Mouse (Mus musculus): ENCODE data around the gene Gm17428.
"Not testable (repeated sequence)": the region's sequence is repeated elsewhere in the genome, so short reads cannot be mapped to it uniquely, and the experiment has no call there.

Gene Gm17428

DNA sequence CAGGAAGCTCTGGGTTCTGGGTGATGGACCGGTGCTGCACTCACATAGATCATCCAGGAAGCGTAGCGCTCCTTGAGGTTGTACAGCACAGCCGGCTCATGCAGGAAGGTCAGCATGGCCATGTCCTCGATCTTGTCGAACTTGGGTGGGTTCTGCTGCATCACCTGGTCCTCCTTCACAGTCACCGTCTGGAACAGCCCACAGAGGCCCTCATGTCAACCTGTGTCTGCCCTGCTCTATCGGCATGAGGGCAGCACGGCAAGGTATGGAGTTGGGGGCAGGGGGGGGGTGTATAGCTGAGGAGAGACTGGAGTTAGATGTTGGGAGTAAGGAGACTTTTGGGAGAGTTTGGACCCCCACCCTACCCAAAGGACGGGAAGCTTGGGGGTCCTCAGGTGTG lies 15.5 kb downstream of the Gm17428 start:
- no peak for DNase-seq

DNA sequence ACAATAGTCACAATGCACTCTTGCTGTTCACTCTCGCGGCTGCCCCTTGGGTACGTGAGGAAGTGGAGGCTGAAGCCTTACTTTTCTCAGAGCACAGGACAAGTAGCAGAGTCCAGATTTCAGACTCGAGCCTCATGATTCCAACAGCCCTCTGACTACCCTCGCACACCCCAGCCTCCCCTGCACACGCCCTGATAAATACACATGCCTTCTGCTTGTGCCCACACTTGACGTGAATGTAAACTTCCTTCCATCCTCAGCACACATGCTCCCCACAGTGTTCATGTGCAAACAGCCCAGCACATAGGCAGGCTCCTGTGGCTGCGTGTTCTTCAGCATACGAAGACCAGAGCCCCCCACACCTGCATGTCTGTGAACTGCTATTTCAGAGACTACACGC lies 16.9 kb downstream of the Gm17428 start:
- peak; percentile 34 for DNase-seq

DNA sequence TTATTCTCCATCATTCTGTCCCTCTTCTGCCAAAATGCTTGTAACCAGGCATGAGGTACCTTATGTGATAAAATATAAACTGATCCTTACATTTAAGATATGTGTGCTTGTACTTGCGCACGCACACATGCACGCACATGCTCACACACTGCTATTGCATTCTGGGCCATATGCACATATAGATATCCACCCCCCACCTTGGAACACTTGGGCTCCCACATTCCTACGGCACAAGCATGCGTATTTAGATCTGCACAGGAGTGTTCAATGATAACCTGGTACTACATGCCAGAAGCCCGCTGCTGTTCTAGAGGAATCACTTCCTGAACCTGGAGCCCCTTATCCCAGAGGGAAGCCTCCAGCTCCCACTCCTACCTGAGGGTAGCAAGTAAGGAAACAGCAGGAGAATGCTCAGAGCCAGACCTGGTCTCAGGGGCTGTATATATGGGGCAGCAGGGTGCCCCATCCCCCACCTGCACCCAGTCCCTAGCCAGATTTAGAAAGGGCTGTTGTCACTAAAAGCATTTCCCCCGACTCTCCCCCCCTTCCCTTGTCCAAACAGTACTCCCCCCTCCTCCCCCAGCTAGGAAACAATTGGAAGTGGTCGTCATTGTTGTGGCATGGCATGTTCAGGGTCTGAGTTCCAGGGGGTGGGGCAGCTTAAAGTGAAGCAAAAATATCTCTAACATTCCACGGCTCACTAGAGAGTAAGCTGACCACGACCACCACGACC lies 17.6 kb downstream of the Gm17428 start, which contains the start of gene Myh7:
Myh7 (minus strand) TSS at position 491 of the 733 bp plus-strand sequence.
- no peak for DNase-seq

DNA sequence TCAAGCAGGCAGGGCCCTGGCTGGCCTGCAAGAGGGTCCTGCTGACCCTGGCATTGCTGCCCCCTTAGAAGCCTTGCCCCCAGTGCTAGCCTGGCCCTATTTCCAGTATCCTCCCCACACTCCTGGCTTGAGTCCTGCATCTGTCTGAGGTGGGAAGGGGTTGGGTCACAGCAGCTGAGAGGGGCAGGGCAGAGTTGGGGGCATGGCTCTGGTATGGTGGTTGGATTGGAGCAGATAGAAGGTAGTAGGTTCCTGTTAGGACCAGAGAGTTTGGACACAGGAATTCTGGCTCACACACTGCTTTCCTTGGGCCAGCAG lies 18.1 kb downstream of the Gm17428 start:
- no peak for DNase-seq

DNA sequence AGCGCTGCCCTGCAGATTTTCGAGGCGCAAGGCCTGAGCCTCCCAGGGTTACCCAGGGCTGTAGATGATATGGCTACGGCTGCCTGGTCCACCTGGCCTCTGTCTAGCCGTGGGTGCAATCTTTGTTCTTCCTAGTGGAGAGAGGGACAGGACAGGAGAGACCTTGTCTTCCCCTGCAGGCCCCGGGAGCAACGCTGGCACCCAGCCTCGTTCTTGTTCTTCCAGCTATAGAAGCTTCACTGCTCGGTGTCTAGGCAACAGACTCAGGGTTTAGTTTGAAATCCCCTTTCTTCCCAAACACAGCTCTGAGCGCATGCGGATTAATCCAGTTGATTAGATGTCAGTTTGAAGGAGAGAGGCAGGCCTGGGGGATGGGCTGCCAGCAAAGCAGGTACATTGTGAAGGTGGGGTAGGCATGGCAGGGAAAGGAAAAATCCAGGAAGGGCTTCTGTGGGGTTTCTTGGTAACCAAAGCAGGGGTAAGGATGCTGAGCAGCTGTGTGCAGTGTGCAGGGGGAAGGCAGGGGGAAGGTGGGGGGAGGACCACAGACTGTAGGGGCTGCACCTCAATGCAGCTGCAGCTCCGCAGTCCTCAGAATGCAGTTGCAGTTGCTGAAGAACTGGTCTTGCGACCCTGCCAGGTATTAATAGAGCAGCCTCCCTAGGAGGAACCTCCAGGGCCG lies 18.9 kb downstream of the Gm17428 start:
- DNase-seq, result no peak

DNA sequence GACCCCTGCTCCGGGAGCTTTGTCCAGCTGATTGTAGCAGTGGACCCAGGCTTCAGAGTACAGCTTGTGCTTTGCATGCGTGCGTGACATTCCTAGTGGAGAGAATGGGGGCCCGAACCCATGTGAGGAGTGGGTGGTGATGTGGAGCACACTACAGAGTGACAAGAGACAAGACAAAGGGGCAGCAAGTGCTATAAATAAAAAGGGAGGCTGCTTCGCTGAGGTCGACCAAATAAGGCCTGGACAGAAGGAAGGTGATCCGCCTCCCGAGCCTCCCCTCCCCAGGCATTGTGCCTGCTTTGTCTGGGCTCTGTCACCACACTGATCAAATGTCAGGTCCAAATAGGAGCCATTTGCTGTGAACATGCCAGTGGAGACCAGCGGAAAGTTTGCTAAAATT lies 20.1 kb downstream of the Gm17428 start:
- DNase-seq, result no peak

DNA sequence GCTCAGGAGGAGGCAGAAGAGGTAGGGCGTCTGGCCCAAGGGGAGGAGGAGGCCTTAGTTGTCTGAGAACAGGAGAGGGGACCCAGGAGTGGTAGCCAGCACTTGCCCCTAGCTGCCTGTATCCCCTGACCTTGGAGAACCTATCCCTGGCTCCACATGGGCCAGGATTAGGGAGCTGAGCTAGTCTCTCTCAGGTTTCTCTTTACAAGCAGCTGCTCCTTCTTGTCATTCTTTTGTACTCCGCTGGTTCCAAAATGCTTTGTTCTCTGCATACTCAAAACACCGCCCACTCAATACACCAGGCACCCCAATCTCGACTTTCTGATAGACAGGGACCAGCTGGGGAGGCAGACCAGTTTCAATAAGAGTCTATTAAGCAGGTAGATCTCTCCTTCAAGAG lies 20.6 kb downstream of the Gm17428 start:
- no peak for DNase-seq

DNA sequence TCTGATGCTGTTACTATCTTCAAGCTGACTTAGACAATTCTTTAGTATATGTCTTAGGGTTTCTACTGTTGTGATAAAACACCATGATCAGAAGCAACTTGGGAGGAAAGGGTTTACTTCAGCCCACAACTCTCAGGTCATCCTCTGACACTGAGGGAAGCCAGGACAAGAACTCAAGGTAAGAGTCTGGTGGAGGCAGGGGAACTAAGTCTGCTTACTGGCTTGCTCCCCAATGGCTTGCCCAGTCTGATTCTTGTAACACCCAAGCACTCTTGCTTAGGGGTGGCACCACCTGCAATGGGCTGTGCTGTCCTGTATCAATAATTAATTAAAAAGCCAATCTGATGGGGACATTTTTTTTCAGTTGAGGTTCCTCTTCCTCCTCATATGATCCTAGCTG lies 21.9 kb downstream of the Gm17428 start:
- DNase-seq, result no peak

DNA sequence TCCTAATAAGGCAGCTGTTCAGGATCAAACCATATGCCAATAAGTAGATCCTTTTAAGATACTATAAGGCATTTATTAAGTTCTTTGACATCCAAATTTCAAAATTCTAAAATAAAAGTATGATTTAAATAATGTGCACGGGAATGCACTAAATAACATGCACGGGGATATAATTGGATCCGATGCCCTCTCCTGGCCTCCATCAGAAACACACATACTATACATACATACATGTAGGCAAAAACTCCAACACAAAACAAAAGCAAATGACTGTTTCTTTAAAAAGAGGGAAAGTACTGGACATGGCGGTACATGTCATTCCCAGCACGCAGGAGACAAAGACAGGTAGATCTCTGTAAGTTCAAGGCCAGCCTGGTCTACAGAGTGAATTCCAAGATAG lies 23.1 kb downstream of the Gm17428 start:
- not testable (repeated sequence) for DNase-seq

DNA sequence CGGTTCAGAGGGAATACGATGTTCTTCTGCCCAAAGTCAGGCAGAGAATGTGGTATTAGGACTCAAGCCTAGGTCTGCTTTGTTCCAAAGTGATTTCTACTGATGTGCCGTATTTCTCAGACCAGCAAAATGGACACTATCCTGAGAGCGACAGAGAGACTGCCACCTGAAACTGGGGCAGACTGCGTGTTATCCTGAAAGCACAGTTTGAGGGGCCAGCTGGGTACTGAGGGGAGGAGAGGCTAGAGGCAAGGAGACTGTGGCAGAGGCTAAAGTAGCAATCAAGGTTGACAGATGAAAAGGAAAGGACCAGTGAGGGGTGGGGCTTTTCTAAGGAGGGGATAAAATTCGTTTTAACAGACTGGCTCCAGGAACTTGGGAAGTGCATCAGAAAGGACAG lies 24.1 kb downstream of the Gm17428 start:
- DNase-seq, result no peak

DNA sequence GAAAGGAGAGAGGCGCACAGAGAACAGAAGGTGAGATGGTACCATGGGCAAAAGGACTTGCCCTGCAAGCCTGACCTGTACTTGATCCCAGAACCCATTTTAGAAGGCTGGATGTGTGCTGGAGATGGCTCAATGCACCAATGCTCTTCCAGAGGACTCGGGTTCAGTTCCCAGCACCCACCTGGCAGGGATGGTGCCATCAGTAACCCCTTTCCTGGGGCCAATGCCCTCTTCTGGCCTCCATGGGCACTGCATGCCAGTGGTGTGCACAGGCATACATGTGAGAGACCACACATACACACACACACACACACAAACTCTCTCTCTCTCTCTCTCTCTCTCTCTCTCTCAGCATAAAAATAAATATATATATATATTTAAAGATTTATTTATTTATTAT lies 24.7 kb downstream of the Gm17428 start:
- DNase-seq, result no peak

DNA sequence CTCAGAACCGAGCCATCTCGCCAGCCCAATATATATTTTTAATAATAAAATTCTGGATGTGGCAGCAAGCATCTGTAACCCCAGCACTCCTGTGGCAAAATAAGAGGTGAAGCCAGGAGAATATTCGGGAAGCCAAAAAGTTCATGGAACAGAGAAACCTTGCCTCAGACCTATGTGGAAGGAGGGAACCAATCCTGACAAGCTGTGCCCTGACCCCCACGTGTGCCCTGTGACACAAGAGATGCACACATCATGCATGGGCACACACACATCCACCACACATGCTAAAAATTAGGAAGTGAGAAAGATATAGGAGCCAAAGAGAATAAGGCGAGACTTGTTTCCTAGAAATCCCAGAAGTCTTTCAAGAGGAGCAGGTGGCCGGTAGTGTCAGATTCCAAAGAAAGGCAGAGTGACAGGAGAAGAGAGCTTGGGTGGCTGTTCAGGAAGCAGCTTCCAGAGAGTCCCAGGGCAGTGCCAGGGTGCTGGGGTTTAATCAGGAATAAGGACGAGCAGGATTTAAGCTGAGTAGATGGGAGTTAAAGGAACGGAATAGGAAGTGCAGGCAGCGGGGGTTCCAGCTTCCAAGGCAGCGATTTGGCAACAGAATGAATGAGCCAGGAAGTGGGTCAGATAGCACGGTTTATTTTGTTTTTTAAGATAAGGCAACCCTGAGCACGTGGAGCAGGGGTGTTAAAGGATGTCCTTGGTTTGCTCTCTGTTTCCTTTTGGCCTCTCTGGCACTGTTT lies 25.4 kb downstream of the Gm17428 start:
- DNase-seq, result peak; percentile 27

DNA sequence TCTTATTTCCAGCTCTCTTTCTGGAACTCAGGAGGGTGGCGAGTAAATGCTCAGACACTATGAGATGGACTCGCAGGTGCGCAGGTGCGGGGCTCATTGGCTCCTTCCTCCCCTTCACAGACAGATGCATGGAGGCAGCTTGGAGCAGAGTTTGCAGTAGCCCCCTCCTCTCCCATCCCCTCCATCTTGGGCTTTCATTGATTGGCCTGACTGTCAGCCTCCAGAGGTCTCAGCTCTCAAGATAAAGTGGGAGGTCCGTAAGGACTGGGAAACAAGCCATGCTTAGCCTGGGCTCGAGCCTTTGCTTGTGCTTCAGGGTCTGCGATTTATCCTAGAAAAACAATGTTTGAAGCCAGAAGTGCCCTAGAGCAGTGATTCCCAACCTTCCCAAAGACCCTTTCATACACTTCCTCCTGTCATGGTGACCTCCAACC lies 26.0 kb downstream of the Gm17428 start:
- DNase-seq, result no peak

DNA sequence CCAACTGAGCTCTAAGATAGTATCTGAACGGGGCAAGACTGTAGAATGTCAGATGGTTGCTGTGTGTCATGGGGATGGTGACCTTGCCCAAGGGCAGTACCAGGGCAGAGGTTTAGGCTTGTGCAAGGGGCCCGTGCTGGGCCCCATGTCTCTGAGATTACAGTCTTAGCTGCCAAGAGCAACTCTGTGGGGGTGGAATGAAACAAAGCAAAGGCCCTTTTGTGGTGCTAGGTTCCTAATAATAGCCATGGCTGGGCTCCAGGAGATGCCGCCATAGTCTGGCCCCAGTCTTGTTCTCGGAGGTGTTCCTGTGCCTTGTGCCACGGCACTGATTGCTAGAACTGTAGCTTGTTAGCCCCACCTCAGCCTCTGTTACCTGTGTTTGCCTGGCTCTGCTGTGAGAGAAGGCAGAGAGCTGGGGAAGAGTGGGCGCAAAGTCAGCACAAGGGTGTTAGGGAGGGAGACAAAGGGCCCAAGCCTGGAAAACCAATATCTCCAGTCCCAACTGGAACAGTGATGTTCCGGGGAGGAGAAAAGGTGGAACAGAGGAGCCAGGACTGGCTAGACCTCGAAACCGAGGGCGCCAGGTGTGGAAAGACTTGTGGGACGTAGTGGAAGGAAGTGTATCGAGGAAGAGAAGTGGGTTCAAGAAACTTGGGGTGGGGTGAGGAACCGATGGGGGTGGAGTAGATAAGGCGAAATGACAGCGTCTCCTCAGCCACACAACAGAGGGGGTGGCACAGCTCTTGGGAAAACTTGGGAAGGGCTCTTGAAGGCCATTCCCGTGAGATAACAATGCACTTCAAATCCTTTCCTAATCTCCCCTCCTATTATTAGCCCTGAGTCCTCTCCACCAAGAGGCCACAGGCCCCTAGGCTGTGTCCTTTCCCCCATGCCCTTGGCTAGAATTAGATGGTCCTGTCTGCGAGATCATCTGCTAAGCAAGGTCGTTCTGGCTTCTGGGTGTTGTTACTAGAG lies 27.4 kb downstream of the Gm17428 start:
- DNase-seq, result peak; percentile 44

DNA sequence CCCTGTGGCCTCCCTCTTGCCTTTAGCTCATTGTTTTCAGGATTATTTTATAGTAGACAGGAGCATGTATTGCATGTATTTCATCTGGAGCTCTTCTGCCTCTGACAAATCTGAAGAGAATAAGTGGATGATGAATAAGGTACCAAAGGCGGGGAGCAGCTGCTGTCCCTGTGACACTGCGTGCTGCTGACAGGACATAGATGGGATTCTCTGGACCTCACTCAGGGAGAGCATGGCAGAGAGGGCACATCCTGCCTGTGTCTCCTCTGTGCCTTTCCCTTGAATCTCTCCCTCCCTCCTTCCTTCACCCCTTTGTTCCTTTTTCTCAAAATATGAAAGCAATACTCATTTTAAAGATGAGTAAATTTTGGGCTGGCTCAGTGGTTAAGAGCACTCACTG lies 28.8 kb downstream of the Gm17428 start:
- peak; percentile 55 for DNase-seq

DNA sequence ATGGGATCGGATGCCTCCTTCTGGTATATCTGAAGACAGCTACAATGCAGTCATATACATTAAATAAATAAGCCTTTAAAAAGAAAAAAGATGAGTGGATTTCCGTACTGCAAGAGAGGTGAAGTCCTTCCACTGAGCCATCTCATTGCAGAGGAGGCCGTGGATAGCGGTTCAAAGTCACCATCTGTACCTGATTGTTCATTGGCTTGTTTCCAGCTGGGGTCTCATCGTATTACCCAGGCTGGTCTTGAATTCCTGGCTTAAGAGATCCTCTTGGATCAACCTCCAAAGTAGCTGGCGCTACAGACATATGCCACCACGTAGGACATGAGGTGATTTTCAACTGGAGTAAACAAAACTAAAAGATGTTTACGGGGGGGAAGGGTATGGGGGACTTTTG lies 29.2 kb downstream of the Gm17428 start:
- DNase-seq, result no peak

DNA sequence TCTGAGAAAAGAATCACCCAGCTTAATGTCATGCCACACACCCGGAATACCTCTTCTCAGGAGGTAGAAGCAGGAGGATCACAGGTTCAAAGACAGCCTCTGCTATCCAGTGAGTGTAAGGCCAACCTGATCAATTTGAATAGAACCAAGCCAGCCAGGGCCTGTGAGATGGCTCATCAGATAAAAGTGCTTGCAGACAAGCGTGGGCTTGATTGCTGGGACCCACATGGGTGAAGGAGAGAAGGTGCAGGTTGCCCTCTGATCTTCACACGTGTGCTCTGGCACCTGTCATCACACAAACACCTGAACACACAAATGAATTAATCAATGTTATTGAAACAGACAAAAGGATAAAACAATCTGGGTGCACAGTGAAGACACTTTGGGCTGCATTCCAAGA lies 29.8 kb downstream of the Gm17428 start:
- DNase-seq, result no peak

DNA sequence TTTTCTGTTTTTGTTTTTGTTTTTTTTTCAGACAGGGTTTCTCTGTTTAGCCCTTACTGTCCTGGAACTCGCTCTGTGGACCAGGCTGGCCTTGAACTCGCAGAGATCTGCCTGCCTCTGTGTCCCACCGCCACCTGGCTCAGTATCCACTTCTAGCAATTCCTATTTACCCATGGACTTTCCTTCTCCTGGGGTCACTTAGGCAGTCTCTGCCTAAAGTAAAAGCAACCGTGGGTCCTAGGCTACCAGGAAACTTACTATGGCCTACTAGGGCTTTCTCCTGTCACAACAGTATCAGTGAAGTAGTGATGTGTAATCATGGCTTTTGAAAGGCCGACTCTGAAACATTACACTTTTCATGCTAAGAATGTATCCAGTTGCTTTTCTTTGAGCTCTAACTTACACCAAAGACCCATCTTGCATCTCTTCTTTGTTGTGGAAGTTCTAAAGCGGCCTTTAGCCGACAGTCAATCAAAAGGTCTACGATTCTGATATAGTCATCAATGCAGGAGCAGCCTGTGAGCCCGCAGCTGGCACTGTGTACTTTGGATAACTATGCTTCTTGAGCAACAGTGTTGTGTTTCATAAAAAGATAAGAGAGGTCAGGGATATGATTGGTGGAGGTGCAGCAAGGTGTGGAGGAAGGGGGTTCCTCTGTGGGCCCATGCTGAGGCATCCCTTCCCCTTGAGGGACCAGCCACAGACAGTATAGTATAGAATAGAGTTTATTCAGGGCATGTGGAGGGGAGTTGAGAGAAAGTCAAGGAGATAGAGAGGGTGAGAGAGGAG lies 30.6 kb downstream of the Gm17428 start:
- no peak for DNase-seq

DNA sequence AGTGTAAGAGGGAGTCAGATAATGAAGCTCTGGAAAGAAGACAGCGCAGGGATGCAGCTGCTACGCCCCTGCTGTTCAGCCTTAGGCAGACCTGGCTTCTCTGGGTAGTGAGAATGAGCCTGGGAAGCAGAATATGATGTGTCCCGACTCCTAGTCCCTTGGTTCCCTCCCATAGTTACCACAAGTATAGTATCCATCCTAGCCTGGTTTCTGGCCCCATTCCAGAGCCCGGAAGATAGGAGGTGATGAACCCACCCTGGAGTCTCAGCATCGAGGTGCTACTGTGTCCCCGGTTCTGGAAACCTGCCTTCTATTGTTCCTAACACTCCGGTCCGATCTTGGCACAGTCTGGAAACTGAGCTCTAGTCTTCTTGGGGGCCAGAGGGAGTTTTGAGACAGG lies 31.7 kb downstream of the Gm17428 start:
- DNase-seq, result no peak

DNA sequence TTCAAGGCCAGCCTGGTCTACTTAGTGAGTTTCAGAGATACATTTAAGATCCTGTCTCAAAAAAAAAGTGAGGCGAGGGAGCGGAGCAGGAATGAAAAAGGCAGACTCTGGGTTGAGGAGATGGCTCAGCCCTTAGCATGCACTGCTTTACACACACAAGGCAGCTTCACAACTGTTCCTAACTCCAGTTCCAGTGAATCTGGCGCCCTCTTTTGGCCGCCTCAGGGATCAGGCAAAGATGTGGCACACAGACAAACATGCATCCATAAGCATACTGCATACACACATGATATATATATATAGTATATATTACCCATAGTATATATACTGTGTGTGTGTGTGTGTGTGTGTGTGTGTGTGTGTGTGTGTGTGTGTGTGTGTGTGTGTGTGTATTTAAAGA lies 34.4 kb downstream of the Gm17428 start:
- DNase-seq, result peak; percentile 28

DNA sequence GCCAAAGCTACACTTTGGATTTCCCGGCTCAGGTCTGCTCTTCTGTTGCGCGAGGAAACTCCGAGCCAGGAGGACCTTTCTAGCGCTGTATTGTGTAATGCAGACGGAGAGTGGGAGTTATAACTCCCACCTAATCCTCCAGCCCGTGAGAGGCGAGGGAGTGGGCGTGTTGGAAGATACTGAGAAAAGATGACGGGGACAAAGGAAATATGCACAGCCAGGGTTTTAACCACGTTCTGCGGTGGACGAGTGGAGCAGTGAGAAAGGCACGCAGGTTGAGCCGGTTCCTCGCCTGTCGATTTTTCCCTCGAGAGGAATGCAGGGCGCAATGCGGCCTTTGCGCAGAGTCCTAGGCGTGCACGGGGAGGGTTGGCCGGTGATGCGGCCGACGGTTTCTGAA lies 37.9 kb downstream of the Gm17428 start:
- no peak for DNase-seq

Data from lung, postnatal 36 days (tissue).